Mouse (Mus musculus): Measurements from ENCODE around the gene Slc37a2.
"Not testable (repeated sequence)": the region's sequence is repeated elsewhere in the genome, so short reads cannot be mapped to it uniquely, and the experiment has no call there.

Slc37a2 gene

GRCm38 (mm10) chr9:37255149-37255888 lies at the start of gene Slc37a2:
Gene Slc37a2 (minus strand): TSS chr9:37255738.
- peak; percentile 20 for DNase-seq (ENCODE audit: low read depth)

DNA sequence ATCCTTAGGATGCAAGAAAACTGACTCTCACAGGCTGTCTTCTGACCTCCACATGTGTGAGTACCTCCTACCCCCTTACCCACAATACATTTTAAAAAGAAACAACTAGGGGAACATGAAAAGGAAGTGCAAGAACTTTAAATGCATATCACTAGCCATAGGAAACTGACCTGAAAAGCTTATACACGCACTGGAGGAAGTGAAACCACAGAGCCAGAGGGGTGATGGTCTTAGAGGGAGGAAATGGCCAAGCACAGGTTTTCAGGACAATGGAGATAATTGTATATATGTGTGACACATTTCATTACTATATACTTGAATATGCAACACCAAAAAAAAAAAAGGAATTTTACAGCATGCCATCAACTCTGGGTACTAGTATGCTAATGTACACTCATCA lies 46.2 kb upstream of the Slc37a2 start:
- no peak for DNase-seq (ENCODE audit: low read depth)

DNA sequence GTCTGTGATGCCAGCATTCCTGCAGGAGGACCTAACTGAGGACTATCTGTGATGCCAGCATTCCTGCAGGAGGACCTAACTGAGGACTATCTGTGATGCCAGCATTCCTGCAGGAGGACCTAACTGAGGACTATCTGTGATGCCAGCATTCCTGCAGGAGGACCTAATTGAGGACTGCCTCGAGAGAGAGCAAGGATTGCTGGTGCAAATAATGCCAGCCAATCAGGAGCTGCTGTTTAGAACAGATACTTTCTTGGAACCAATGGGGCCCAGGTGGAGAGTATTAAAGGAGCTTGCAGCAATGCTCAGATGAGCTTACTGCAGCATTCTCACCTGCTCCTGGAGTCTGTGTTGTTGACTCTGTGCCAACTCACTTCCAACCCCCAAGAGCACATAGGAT lies 45.0 kb upstream of the Slc37a2 start:
- not testable (repeated sequence) for DNase-seq (ENCODE audit: low read depth)

DNA sequence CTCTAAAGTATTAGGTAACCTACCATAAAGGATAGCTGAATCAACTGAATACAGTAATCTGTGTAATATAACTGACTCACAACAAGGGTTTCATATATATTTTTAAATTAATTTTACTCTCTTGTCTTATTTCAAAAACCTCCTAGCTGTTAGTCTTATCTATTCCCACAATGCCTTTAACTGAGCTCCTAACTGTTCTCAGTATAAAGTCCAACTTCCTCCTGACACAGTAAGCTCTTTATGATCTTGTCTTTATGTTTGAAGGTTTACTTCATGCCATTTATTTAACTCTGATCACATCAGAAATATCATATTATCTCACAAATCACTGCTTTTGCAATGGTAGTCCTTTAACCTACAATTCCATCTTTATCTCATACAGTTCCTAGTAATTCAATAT lies 40.0 kb upstream of the Slc37a2 start:
- no peak for DNase-seq (ENCODE audit: low read depth)

- DNase-seq (ENCODE audit: low read depth): no peak
Measured at GRCm38 (mm10) chr9:37266622-37267021, 11.1 kb upstream of the Slc37a2 start.

- DNase-seq (ENCODE audit: low read depth): peak; percentile 22
Measured at GRCm38 (mm10) chr9:37255889-37256225, 319 bp upstream of the Slc37a2 start.

DNA sequence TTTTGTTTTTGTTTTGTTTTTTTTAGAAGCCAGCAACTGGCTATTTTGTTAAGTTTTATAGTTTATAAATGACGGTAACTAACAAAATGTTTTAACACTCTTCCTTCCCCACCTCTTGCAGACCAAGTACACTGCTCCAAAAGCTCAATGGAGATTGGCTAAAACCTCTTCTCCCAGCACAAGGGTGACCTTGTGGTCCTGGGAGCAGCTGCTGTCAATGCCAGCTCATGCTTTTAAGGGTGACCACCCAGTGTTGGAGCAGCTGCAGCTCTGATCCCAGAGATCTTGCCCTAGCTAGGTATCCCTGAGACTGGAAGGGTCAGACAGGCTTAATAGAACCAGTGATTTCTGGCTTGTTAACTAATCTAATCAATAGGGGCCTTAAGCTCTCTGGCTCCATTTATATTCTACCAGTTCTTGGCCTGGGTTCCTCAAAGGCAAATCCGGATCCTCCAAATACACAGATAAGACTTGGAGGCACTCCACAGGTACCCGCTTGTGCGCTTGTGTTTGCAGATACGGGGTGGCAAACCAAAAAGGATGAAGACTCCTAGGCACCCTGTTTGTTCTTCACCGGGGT lies 917 bp downstream of the Slc37a2 start:
- no peak for DNase-seq (ENCODE audit: low read depth)

GRCm38 (mm10) chr9:37250631-37251030 lies 4.9 kb downstream of the Slc37a2 start:
- no peak for DNase-seq (ENCODE audit: low read depth)

- no peak for DNase-seq (ENCODE audit: low read depth)
Measured at GRCm38 (mm10) chr9:37249976-37250375, 5.6 kb downstream of the Slc37a2 start.

GRCm38 (mm10) chr9:37248381-37248906 lies 7.1 kb downstream of the Slc37a2 start:
- no peak for DNase-seq (ENCODE audit: low read depth)

- DNase-seq (ENCODE audit: low read depth): no peak
Measured at GRCm38 (mm10) chr9:37247429-37247828, 8.1 kb downstream of the Slc37a2 start.

DNA sequence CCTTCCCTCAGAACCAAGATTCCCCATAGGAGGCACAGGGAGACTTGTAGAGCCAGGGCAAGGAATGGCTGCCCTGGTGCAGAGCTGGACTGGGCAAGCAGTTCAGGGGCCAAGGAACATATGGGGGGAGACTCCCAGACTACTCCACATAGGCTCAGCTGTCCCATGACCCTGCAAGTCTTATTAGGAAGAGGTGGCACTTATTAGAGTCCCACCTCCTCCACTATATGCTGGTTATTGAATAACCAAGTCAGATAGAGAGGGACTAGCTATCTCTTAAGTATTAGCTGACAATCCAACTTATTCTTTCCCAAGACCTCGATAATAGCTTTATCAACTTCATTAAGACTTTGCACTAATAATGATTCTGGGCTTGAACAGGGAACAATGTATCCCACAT lies 9.7 kb downstream of the Slc37a2 start:
- DNase-seq (ENCODE audit: low read depth): no peak

- no peak for DNase-seq (ENCODE audit: low read depth)
Measured at GRCm38 (mm10) chr9:37245404-37245803, 10.1 kb downstream of the Slc37a2 start.

DNA sequence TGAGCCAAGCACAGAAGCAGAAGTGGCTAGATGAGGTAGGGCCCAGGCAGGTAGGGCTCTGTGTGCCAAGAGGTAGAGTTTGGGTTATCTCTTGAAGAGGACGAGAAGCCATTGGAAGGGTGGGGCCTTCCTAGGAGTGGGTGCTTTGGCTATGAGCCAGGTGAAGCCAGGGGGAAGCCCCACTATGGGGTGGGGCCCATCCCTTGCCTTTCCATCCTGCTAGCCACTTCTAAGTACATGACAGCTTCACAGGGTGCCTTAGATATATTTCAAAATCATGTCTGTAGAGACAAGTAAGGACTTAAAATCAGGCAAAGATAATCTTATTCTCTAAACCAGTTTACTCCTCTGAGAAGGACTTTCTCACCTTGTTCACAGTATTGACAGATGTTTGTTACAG lies 10.9 kb downstream of the Slc37a2 start:
- no peak for DNase-seq (ENCODE audit: low read depth)

GRCm38 (mm10) chr9:37242764-37243163 lies 12.8 kb downstream of the Slc37a2 start:
- no peak for DNase-seq (ENCODE audit: low read depth)

- DNase-seq (ENCODE audit: low read depth): peak; percentile 49
Measured at GRCm38 (mm10) chr9:37235951-37236737, 19.4 kb downstream of the Slc37a2 start.

- peak; percentile 46 for DNase-seq (ENCODE audit: low read depth)
Measured at GRCm38 (mm10) chr9:37232201-37233195, 23.0 kb downstream of the Slc37a2 start.

DNA sequence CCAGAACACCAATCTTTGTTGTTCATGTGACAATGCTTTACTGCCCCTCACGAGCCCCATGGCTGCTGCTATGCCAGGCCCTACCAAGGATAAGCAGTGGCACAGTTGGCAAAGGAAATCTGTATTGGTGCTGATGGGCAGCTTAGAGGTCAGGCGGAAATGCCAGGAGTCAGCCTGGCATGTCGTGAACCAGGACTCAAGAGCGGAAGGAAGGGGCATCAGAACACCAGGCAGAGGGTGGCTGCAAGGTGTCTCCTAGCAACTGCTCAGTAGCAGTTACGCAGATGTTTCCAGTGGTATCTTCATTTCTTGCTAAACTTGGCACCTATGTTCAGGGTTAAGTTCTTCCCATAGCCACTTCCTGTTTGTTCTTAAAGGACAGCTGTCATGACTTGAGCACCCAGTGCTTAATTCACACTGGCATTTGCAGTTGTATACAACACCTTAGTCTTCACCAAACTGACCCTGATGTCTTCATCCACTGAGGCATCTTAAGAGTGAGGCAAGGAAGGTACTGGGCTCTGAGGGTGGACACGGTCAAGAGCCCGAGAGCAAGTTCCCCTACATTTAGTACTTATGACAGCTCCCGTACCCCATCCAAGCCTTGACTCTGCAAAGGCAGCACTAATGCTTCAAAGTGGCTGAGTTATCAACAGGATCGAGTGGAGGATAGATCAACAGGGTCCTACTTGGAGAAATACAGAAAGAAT lies 24.9 kb downstream of the Slc37a2 start:
- DNase-seq (ENCODE audit: low read depth): no peak

GRCm38 (mm10) chr9:37229880-37230325 lies 25.6 kb downstream of the Slc37a2 start:
- DNase-seq (ENCODE audit: low read depth): peak; percentile 42

DNA sequence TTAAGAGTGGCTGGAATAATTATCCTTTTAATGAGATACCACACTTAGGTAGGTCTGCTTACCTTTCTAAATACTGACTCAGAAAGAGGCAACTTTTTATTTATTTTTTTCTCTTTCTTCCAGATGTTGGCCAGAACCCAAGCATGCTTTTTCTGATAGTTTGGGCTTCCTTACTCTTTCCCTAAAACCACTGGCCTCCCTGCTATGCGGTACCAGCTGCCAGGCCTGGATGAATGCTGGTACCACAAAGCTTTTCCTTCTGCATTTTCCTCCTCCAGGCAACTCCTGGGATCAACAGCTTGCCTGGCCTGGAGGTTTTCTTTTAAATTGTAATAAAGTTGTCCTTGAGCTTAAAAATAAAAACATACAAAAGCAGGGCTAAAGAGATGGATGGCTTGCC lies 30.0 kb downstream of the Slc37a2 start:
- peak; percentile 65 for DNase-seq (ENCODE audit: low read depth)

DNA sequence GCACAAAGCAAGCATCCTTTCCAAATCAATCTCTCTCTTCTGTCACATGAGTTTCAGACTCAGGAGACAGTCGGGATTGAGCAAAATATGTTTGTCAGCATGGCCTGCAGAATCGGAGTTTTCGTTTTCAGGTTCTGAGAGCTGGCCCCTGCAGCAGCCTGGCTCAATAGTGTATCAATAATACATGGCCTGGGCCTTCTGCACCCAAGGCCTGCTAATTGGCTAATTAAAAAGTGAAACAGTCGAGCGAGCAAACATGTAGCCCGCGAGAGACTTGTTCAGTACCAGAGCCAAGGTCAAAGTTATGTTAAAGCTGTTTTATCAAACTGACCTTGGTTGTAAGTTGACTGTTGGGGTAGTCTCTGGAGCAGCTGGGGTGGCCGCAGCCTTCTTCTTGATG lies 34.8 kb downstream of the Slc37a2 start:
- no peak for DNase-seq (ENCODE audit: low read depth)
